Mouse (Mus musculus) hindlimb bud, embryonic 11.5 days (tissue): ENCODE data around the gene Olfr201.
"Not testable (repeated sequence)": the region's sequence is repeated elsewhere in the genome, so short reads cannot be mapped to it uniquely, and the experiment has no call there.

Experiments
- DNase-seq: peaks from one replicate; pipeline ENCODE4 v3.0.0-alpha.2; 2012; ENCODE audit warnings: low read depth, low spot score; ENCODE audit errors: extremely low spot score

Gene Olfr201

GRCm38 (mm10) chr16:59272532-59272931 lies at the start of gene Olfr201:
Gene Olfr201 (minus strand): TSS chr16:59272632.
- not testable (repeated sequence) for DNase-seq

GRCm38 (mm10) chr16:59318148-59318547 lies 45.7 kb upstream of the Olfr201 start, which contains the start of gene Olfr204:
Gene Olfr204 (minus strand): TSS chr16:59318248.
- no peak for DNase-seq

GRCm38 (mm10) chr16:59298581-59298980 lies 26.1 kb upstream of the Olfr201 start, which contains the start of gene Olfr203:
Gene Olfr203 (plus strand): TSS chr16:59298881.
- DNase-seq: no peak

DNA sequence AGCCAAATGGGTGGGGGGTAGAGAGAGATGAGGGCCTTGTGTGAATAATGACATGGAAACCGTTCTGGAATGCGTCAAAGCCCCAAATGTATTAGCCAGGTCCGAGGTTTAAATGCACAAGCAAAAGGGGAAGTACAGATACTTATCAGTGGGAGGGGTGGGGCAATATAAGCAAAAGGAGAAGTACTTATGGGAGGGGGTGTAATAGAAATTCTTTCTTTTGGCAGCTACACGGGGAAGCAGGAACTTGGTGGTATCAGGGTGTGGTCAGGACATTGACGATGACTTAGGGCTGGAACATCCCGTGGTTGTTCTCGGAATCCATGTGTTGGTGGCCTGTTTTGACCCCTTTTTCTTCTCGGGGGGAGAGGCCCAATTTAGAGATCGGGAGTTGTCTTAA lies 15.1 kb upstream of the Olfr201 start:
- DNase-seq: not testable (repeated sequence)

GRCm38 (mm10) chr16:59286693-59287092 lies 14.3 kb upstream of the Olfr201 start, which contains the start of gene Olfr202:
Gene Olfr202 (minus strand): TSS chr16:59286793.
- no peak for DNase-seq

DNA sequence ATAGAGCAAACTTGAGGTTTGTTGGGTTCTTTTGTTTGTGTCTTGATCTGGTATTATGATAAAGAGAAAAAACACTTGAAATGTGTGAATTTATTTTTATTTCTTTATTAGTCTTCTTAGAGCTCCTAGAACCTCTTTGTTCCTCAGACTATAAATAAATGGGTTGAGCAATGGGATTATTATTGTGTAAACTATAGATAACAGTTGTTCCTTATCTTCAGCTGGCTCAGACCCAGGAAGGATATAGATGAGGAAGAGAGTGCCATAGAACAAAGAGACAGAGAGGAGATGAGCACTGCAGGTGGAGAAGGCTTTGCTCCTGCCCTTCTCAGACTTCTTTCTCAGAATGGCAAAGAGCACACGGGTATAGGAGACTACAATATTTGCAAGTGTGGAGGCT lies 11.0 kb upstream of the Olfr201 start:
- no peak for DNase-seq

DNA sequence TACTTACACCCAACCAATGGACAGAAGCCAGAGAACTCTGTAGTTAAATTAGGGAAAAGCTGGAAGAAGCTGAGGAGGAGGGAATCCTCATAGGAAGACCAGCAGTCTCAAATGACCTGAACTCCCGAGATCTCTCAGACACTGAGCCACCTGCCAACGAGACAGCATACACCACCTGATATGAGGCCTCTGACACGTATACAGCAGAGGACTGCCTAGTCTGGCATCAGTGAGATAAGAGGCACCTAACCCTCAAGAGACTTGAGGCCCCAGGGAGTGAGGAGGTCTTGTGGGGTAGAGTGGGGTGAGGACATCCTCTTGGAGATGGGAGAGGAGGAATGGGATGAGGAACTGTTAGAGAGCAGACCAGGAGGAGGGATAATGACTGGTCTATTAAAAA lies 8.1 kb upstream of the Olfr201 start:
- DNase-seq: no peak

GRCm38 (mm10) chr16:59269097-59269496 lies 3.3 kb downstream of the Olfr201 start:
- not testable (repeated sequence) for DNase-seq

- DNase-seq: no peak
These were observed 22.7 kb downstream of the Olfr201 start for GRCm38 (mm10) chr16:59249684-59250083.

- not testable (repeated sequence) for DNase-seq
These were observed 52.8 kb downstream of the Olfr201 start, which contains the start of gene Olfr199 for GRCm38 (mm10) chr16:59219667-59220066. Gene Olfr199 (minus strand): TSS chr16:59219767.

DNA sequence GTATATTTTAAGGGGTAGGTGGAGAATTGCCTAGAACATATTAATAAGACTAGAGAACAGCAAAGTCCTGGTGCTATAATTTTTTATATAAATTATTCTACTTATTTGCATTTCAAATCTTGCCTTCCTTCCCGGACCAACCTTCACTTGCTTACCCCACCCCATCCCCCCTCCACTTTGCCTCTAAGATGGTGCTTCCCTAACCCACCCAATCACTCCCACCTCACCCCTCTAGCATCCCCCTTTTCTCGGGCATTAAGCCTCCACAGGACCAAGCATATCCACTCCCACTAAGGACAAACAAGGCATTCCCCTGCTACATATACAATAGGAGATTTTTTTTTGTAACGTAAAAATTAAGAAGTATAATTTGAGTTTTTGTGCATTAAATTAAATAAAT lies 54.6 kb downstream of the Olfr201 start:
- not testable (repeated sequence) for DNase-seq
